In genomic region chr1:139422941-139423340, GRCm38 (mm10) we compare ENCODE assay signal across 8 mouse cellular contexts. TPM values are rescaled to one million over a fixed set of nuclear protein-coding genes. Genes with fewer than 3 reads are reported as not detected.
DNase-seq lines count a peak whose midpoint lies in the region; ATAC-seq and TF ChIP-seq lines count a peak whose summit lies in the region.

No protein-coding gene starts in this region.

- no peak for TF ChIP-seq CTCF in stomach, postnatal 0 days (IDR thresholded peaks at IDR 0.05; ENCODE audit: low read depth)

- peak overlapping the region; percentile 91; the same call in 1 of the 2 replicates for H3K27ac ChIP-seq in forebrain, embryonic 15.5 days (replicated peaks)
- peak overlapping the region; percentile 93 for H3K27ac ChIP-seq in stomach, postnatal 0 days (replicated peaks)

- TF ChIP-seq EP300 in stomach, postnatal 0 days (optimal IDR thresholded peaks at IDR 0.05) = no peak

- no peaks in the 10 kb centered on the region for H3K36me3 ChIP-seq in forebrain, embryonic 15.5 days
- H3K36me3 ChIP-seq in stomach, postnatal 0 days (ENCODE audit: control insufficient read depth, insufficient read depth, low read length) = no peaks in the 10 kb centered on the region

- no peaks in the 10 kb centered on the region for H3K27me3 ChIP-seq in forebrain, embryonic 15.5 days
- no peaks in the 10 kb centered on the region for H3K27me3 ChIP-seq in stomach, postnatal 0 days (ENCODE audit: control insufficient read depth, insufficient read depth, low read length)

- 16% methylated on average over 10 of the region's 10 CpGs for WGBS in forebrain, embryonic 15.5 days
- WGBS in stomach, postnatal 0 days = 9% methylated on average over 10 of the region's 10 CpGs

- H3K4me3 ChIP-seq in forebrain, embryonic 15.5 days = peak overlapping the region; percentile 98
- peak overlapping the region; percentile 91 for H3K4me3 ChIP-seq in stomach, postnatal 0 days (ENCODE audit: low read depth, low read length)

- peak overlapping the region; percentile 92 for H3K9ac ChIP-seq in forebrain, embryonic 15.5 days (replicated peaks)
- H3K9ac ChIP-seq in stomach, postnatal 0 days (ENCODE audit: low read length) = peak overlapping the region; percentile 95

- no peaks in the 10 kb centered on the region for H3K9me3 ChIP-seq in forebrain, embryonic 15.5 days
- H3K9me3 ChIP-seq in stomach, postnatal 0 days (ENCODE audit: control insufficient read depth, low read length) = no peaks in the 10 kb centered on the region

- intact Hi-C loops in left cerebral cortex, postnatal 10 days (cut with DNase I) = loop anchor here (10.0 kb wide), 1 partner anchor 578 kb away; the partner anchor contains the start of gene Lhx9
- intact Hi-C loops in left cerebral cortex, postnatal 36 days (cut with DNase I) = no loop called here

- H3K4me2 ChIP-seq in forebrain, embryonic 15.5 days (replicated peaks) = peak overlapping the region; percentile 56
- peak overlapping the region; percentile 76 for H3K4me2 ChIP-seq in stomach, postnatal 0 days (replicated peaks; ENCODE audit: low read depth)

- DNase-seq in left cerebral cortex, postnatal 10 days (ENCODE audit: extremely low spot score in 1 of 2, low spot score in 2 of 2) = peak; percentile 10 to 22
- DNase-seq in left cerebral cortex, postnatal 36 days (ENCODE audit: low spot score in 2 of 2) = no peak
- peak; percentile 77 for DNase-seq in adipocyte (ENCODE audit: low spot score)
- DNase-seq in kidney, adult 9 months = peak; percentile 71
- DNase-seq in lung, postnatal 14 days = peak; percentile 4
- peak; percentile 20 for DNase-seq in stomach, postnatal 0 days (ENCODE audit: low spot score)
- DNase-seq in spleen, postnatal 4 days (ENCODE audit: low spot score in 2 of 2) = no peak

- no peak for ATAC-seq in forebrain, embryonic 15.5 days (replicated peaks)
- no peak for ATAC-seq in stomach, postnatal 0 days (ENCODE audit: low FRiP score, low TSS enrichment)

- peaks cover 44% of the 10 kb centered on the region for H3K4me1 ChIP-seq in forebrain, embryonic 15.5 days
- 0 out of 2 replicates have a peak, but pooled peaks cover 3% of the 10 kb centered on the region for H3K4me1 ChIP-seq in stomach, postnatal 0 days (replicated peaks; ENCODE audit: control insufficient read depth, insufficient read depth)

RNA-seq across cellular contexts. Expression of gene Zbtb41, which starts 0.9 kb away (rescaled TPM):
- 10 to 100 TPM; 28.8 to 35.4 TPM for total RNA-seq in left cerebral cortex, postnatal 10 days (2021)
- 10 to 100 TPM; 25.6 to 26.0 TPM for total RNA-seq in left cerebral cortex, postnatal 36 days (2021)
- polyA plus RNA-seq in forebrain, embryonic 15.5 days (2015; fragmentation: Nextera tagmentation; extraction: Ambion mirVana) = 15.9 and 16.3 TPM in 2 replicates
- 3.6 TPM in 2 replicates for polyA plus RNA-seq in stomach, postnatal 0 days (2015; fragmentation: Nextera tagmentation; extraction: Ambion mirVana)

RNA-seq across cellular contexts. Expression of gene Aspm, which starts 31.6 kb away (rescaled TPM):
- total RNA-seq in left cerebral cortex, postnatal 10 days (2021) = 1 to 10 TPM; 2.0 to 2.2 TPM
- under 1 TPM; 0.39 to 0.54 TPM for total RNA-seq in left cerebral cortex, postnatal 36 days (2021)
- polyA plus RNA-seq in forebrain, embryonic 15.5 days (2015; fragmentation: Nextera tagmentation; extraction: Ambion mirVana) = 10.3 and 11.6 TPM in 2 replicates
- 2.2 and 3.3 TPM in 2 replicates for polyA plus RNA-seq in stomach, postnatal 0 days (2015; fragmentation: Nextera tagmentation; extraction: Ambion mirVana)

RNA-seq across cellular contexts. Expression of gene Crb1, which starts 46.0 kb away (rescaled TPM):
- total RNA-seq in left cerebral cortex, postnatal 10 days (2021) = 1 to 10 TPM; 1.1 to 1.2 TPM
- total RNA-seq in left cerebral cortex, postnatal 36 days (2021) = 1 to 10 TPM in 1 of 2 experiments, under 1 TPM in 1; 0.62 to 1.2 TPM
- 1.1 and 1.6 TPM in 2 replicates for polyA plus RNA-seq in forebrain, embryonic 15.5 days (2015; fragmentation: Nextera tagmentation; extraction: Ambion mirVana)
- polyA plus RNA-seq in stomach, postnatal 0 days (2015; fragmentation: Nextera tagmentation; extraction: Ambion mirVana) = 0.04 and 0.10 TPM in 2 replicates

Comparison
In these comparisons a context has a peak if more than half of its experiments do, and no peak if none do; other contexts are left out.
1. DNase-seq: peak in left cerebral cortex, postnatal 10 days (2 of 2), adipocyte (single experiment), kidney, adult 9 months (single experiment), lung, postnatal 14 days (single experiment) and stomach, postnatal 0 days (single experiment); none in left cerebral cortex, postnatal 36 days (0 of 2) and spleen, postnatal 4 days (0 of 2).